ENCODE assay signal across 22 mouse cellular contexts in the genomic region with DNA sequence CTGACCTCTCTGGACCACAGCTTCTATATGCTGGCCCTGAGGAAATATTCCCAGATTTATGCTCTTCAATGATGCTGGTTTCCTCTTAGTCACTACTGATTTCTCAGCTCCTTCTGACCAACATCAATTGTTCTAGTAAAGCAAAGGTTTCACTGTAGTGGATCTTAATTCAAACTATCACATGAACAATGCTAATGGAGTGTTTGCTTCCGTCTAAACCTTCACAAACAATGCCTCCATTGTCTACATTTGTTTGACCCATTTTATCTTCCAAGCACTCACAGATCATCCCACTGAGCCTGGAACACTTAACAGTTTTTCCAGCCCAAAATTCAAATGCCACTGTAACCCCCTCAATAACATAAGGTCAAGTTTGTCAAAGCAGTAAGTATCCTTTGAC. TPM values are rescaled to one million over a fixed set of nuclear protein-coding genes. Genes with fewer than 3 reads are reported as not detected.
DNase-seq lines count a peak whose midpoint lies in the region; ATAC-seq lines count a peak whose summit lies in the region.
"Had no signal": no experiment of that assay in that cellular context is flagged by ENCODE, and none has a peak within 500 bp of the region (broad histone marks: within the 10 kb centered on the region; RNA-seq: fewer than 3 reads in every experiment).

No protein-coding gene starts in this region.

- no peak overlapping the region for H3K4me3 ChIP-seq in intestine, embryonic 15.5 days (replicated peaks)
- no peak overlapping the region for H3K4me3 ChIP-seq in intestine, embryonic 16.5 days (ENCODE audit: low read length)
- H3K4me3 ChIP-seq: embryonic facial prominence, embryonic 13.5 days; forebrain, embryonic 12.5 days; heart, embryonic 10.5 days; heart, embryonic 15.5 days; hindbrain, embryonic 10.5 days had no signal

- no peak overlapping the region for H3K4me2 ChIP-seq in intestine, embryonic 15.5 days (replicated peaks)
- no peak overlapping the region for H3K4me2 ChIP-seq in intestine, embryonic 16.5 days (ENCODE audit: low read depth, low read length)
- H3K4me2 ChIP-seq: embryonic facial prominence, embryonic 13.5 days; forebrain, embryonic 12.5 days; heart, embryonic 15.5 days; hindbrain, embryonic 14.5 days had no signal

- no peaks in the 10 kb centered on the region for H3K4me1 ChIP-seq in intestine, embryonic 15.5 days (replicated peaks)
- peaks cover 2% of the 10 kb centered on the region; the same call in 1 of the 2 replicates for H3K4me1 ChIP-seq in intestine, embryonic 16.5 days (ENCODE audit: control insufficient read depth, insufficient read depth, low read length)
- H3K4me1 ChIP-seq: embryonic facial prominence, embryonic 13.5 days; forebrain, embryonic 12.5 days; heart, embryonic 10.5 days; hindbrain, embryonic 10.5 days had no signal

- peak; percentile 70 for DNase-seq in ZHBTc4 (ENCODE audit: low read depth, low spot score)
- peak; percentile 39 for DNase-seq in retina, embryonic 14.5 days (ENCODE audit: low spot score)
- DNase-seq in left cerebral cortex, postnatal 4 days, result no peak
- DNase-seq in cerebellum, postnatal 4 days (ENCODE audit: low spot score in 2 of 2), result no peak
- no peak for DNase-seq in natural killer cell, adult 2 months (ENCODE audit: low spot score in 2 of 2)
- DNase-seq: adrenal gland, postnatal 10 days; B cell, adult 2 months; cerebellum, adult 11-12 months; cerebellum, adult 9-10 months; cerebellum, postnatal 25 days; gastrocnemius, postnatal 10 days; heart, adult 18-20 months had no signal

- no peaks in the 10 kb centered on the region for H3K27me3 ChIP-seq in intestine, embryonic 15.5 days (replicated peaks)
- H3K27me3 ChIP-seq in intestine, embryonic 16.5 days (replicated peaks; ENCODE audit: control insufficient read depth, insufficient read depth, low read length), result no peaks in the 10 kb centered on the region
- H3K27me3 ChIP-seq: embryonic facial prominence, embryonic 13.5 days; forebrain, embryonic 12.5 days; heart, embryonic 15.5 days had no signal

- no peaks in the 10 kb centered on the region for H3K9me3 ChIP-seq in intestine, embryonic 15.5 days
- H3K9me3 ChIP-seq in intestine, embryonic 16.5 days (ENCODE audit: control insufficient read depth, low read length), result no peaks in the 10 kb centered on the region
- H3K9me3 ChIP-seq: embryonic facial prominence, embryonic 13.5 days; forebrain, embryonic 12.5 days; heart, embryonic 10.5 days; heart, embryonic 15.5 days; hindbrain, embryonic 10.5 days had no signal

- 0 out of 2 replicates have a peak overlapping the region, but pooled peaks have one; percentile 5 for H3K27ac ChIP-seq in intestine, embryonic 15.5 days
- H3K27ac ChIP-seq in intestine, embryonic 16.5 days (ENCODE audit: low read length), result no peak overlapping the region
- H3K27ac ChIP-seq: embryonic facial prominence, embryonic 13.5 days; forebrain, embryonic 12.5 days; heart, embryonic 10.5 days; heart, embryonic 15.5 days; hindbrain, embryonic 10.5 days; hindbrain, embryonic 14.5 days had no signal

- WGBS in intestine, embryonic 15.5 days, result 58% methylated on average over 1 of the region's 1 CpGs
- WGBS in intestine, embryonic 16.5 days, result 58% methylated on average over 1 of the region's 1 CpGs

- H3K9ac ChIP-seq in intestine, embryonic 15.5 days, result no peak overlapping the region
- H3K9ac ChIP-seq in intestine, embryonic 16.5 days (ENCODE audit: low read depth, low read length), result no peak overlapping the region
- H3K9ac ChIP-seq: embryonic facial prominence, embryonic 13.5 days; forebrain, embryonic 12.5 days; heart, embryonic 15.5 days; hindbrain, embryonic 14.5 days had no signal

- ATAC-seq in intestine, embryonic 15.5 days, result no peak
- no peak for ATAC-seq in intestine, embryonic 16.5 days
- ATAC-seq: CD4-positive, CD25-positive, alpha-beta regulatory T cell, adult 4 months; forebrain, embryonic 16.5 days had no signal

- no peaks in the 10 kb centered on the region for H3K36me3 ChIP-seq in intestine, embryonic 15.5 days
- H3K36me3 ChIP-seq in intestine, embryonic 16.5 days (ENCODE audit: control insufficient read depth, insufficient read depth, low read length), result no peaks in the 10 kb centered on the region
- H3K36me3 ChIP-seq: embryonic facial prominence, embryonic 13.5 days; forebrain, embryonic 12.5 days; heart, embryonic 10.5 days; heart, embryonic 15.5 days; hindbrain, embryonic 10.5 days had no signal

- intact Hi-C loops in left cerebral cortex, postnatal 4 days (cut with DNase I), result no loop called here

RNA-seq across cellular contexts. Expression of gene Fgd4, which starts 33.6 kb away (rescaled TPM):
- 14.2 and 15.0 TPM in 2 replicates for polyA plus RNA-seq in intestine, embryonic 15.5 days (2015; fragmentation: Nextera tagmentation; extraction: Ambion mirVana)
- 13.0 and 14.4 TPM in 2 replicates for polyA plus RNA-seq in intestine, embryonic 16.5 days (2015; fragmentation: Nextera tagmentation; extraction: Ambion mirVana)
- 10 to 100 TPM; 56.9 to 61.6 TPM for total RNA-seq in left cerebral cortex, postnatal 4 days (2021)

Comparison
In these comparisons a context has a peak if more than half of its experiments do, and no peak if none do; other contexts are left out.
1. DNase-seq: peak in ZHBTc4 (single experiment) and retina, embryonic 14.5 days (single experiment); none in left cerebral cortex, postnatal 4 days (single experiment), cerebellum, postnatal 4 days (0 of 2) and natural killer cell, adult 2 months (0 of 2).